Mouse (Mus musculus) gastrocnemius, postnatal 10 days (tissue): ENCODE data around the gene Rtn3. TPM values are rescaled to one million over a fixed set of nuclear protein-coding genes. Genes with fewer than 3 reads are reported as not detected.

ENCODE experiments used
- DNase-seq: peaks from one replicate; pipeline ENCODE4 v3.0.0; 2021; ENCODE audit warnings: mixed read lengths
- total RNA-seq, 2 experiments: library from RNA; stranded (reverse); gene quantifications; 2 replicates each; pipeline ENCODE4 v1.2.3; 2021

Rtn3 gene
- total RNA-seq, 2 experiments from 2014 or later = 50.5 to 55.1 TPM

DNA sequence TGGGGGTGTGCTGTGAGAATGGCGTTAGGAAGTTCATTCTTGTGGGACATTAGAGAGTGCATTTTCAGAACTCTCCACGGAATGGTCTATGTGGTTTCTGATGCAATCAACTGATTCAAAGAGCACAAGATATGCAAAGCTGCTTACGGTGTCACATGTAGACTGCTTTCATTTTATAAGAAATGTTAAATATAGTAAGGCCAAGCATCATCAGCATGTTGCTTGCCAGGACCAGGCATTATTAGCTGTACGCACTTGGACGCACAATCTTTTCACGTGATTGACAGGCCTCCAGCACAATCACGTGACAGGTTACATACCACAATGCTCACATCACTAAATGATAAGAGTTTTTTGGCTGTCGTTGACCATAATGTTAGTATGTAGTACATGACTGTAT lies 4.6 kb upstream of the Rtn3 start:
- no peak for DNase-seq

DNA sequence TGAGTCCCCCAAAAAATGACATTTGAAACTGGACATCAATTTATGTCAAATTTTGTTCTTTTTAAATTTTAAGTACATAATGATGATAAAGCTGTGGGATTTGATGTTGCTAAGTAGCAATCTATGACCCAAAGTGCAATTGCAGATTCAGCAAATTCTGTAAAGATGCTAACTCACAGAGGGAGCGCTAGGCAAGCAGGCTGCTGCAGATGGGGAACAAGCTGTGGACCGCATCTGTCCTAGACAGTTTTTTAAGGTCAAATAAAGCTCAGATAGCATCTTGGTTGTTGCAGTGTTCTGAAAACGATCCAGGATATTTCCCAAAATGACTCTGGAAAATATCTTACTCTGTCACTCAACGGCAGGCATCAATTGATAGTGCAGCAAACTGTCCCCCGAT lies 995 bp upstream of the Rtn3 start:
- DNase-seq = no peak

- DNase-seq = no peak
These were observed 416 bp upstream of the Rtn3 start for GRCm38 (mm10) chr19:7483512-7483882.

GRCm38 (mm10) chr19:7482266-7482598 lies 849 bp downstream of the Rtn3 start:
- DNase-seq = no peak

- peak; percentile 32 for DNase-seq
These were observed 1.4 kb downstream of the Rtn3 start for GRCm38 (mm10) chr19:7481541-7482265.

DNA sequence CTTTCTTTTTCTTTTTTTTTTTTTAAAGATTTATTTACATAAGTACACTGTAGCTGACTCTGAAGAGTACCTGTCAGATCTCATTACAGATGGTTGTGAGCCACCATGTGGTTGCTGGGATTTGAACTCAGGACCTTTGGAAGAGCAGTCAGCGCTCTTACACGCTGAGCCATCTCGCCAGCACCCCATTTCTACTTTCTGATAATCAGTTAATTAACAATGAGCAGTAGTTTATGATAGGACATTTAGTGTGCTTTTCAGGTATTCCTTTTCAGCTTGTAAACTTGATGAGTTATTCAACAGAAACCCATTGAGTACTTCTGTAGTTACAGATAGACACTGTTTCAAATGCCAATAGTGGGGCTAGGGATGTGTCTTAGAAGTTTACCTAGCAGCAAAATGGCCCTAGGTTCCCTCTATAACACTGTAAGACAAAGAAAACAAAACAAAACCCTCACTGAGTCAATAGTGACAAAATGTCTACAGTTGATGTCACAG lies 3.3 kb downstream of the Rtn3 start:
- DNase-seq = no peak

- DNase-seq = no peak
These were observed 12.4 kb downstream of the Rtn3 start for GRCm38 (mm10) chr19:7470643-7471042.

- DNase-seq = no peak
These were observed 15.2 kb downstream of the Rtn3 start for GRCm38 (mm10) chr19:7467915-7468314.

DNA sequence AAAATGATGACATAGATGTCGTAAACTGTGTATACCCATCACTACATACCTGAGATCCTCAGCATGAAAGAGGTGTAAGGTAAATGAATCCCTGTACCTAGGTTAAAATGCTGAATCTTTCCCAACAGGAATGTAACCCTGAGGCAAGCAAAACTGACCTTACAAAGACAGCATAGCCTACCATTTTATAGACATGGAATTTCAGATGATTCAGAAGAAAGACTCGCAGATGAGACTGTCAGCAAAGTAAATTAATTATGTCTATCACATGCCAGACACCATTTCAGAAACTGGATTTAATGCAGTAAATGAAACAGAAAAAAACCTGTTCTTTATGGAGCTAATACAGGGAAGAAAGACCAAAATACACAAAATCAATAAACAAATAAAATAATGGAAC lies 23.7 kb downstream of the Rtn3 start:
- DNase-seq = no peak

- no peak for DNase-seq
These were observed 24.2 kb downstream of the Rtn3 start for GRCm38 (mm10) chr19:7458901-7459300.

GRCm38 (mm10) chr19:7456803-7457202 lies 26.3 kb downstream of the Rtn3 start:
- DNase-seq = no peak

- no peak for DNase-seq
These were observed 37.5 kb downstream of the Rtn3 start for GRCm38 (mm10) chr19:7445596-7445995.

GRCm38 (mm10) chr19:7445105-7445504 lies 38.0 kb downstream of the Rtn3 start:
- no peak for DNase-seq

DNA sequence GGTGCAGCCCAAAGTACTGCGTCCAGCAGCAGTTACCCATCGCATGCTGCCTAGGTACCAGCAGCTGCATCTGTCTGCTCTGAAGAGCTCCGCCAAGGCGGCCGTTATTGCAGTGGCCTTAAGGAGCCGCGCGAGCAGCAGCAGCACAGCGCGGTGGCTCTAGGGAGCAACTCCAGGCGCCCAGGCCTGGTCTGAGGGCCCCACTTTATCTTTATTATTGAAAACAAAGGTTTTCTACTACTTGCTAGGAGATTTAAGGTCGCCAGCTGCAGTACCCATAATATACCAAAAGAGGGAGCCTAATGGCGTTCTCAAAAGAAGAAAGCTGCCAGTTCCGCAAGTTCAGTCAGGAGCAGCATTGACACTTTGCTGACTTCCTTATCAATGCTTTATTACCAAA lies 41.6 kb downstream of the Rtn3 start:
- DNase-seq = peak; percentile 57

DNA sequence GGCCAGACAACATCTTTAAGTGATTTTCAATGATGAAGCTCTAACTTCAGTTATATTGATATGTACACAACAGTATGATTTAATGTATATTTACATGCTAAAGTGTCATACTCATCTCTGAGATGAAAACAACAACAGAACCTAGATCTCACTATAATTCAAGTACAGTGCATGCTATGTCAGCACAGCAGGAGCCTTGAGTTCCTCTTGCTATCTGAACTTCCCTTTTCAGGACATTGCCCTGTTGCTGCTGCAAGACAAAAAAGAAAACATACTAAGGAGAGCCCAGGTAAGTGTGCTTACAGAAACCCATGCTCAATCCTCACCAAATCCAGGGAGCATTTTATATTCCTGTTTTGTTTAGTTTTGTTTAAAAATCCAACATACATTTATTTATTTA lies 44.8 kb downstream of the Rtn3 start:
- DNase-seq = no peak

- no peak for DNase-seq
These were observed 46.8 kb downstream of the Rtn3 start for GRCm38 (mm10) chr19:7436061-7436970.

DNA sequence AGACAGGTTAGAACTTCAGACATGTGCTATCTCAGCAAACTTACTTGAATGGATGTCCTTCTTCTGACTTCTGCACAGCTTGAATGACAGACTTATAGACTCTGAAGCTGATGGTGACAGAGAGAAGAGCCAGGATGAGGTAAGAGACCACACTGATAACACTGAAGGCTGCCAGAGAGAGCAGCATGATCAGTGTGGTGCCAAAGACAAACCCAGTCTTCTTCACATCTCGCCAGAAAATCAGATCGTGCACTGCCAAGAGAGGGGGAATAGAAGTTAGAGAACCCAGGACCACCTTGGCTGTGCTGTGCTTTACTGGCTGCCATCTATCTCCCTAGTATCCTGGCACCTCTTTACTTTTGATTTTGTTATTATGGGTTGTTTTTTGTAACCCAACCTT lies 48.2 kb downstream of the Rtn3 start:
- DNase-seq = no peak

DNA sequence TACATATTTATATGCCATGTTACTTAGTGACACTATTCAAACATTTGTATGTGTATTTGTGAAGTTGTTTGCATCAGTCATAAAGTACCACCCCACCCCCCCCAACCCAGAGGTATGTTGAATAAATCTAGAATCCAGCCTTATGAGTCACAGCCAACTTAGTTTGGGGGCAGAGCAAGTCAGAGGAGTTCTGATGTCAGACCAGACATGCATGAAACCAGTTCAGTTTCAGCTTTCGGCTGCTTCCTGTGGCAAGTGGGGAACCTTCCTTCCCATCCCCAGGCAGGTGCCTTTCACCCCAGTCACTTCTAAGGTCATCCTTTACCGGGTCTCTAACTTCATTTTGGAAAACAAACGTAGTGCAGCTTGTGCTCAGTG lies 57.7 kb downstream of the Rtn3 start:
- no peak for DNase-seq

GRCm38 (mm10) chr19:7424590-7425397 lies 58.3 kb downstream of the Rtn3 start:
- DNase-seq = no peak

- no peak for DNase-seq
These were observed 59.0 kb downstream of the Rtn3 start for GRCm38 (mm10) chr19:7424131-7424530.

DNA sequence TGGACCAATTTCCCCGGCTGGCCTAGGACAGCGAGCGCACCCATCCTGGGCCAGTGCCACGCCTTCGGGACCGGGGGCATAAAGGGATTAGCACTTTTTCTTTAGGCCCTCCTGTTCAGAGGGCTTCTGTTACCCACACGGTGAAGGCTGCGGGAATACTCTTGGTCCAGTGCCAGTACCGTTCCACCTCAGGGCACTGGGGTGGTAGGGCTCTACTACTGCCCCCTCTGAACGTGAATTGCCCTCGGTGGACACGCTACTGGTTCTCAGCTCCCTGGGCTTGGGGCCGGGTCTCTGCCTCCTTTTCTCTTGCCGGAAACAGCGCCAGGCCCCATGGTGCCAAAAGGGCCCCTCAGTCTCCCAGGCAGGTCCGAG lies 59.4 kb downstream of the Rtn3 start:
- DNase-seq = no peak

- peak; percentile 86 for DNase-seq
These were observed 59.9 kb downstream of the Rtn3 start for GRCm38 (mm10) chr19:7423028-7423655.
